Mouse (Mus musculus) spleen, adult 18-20 months (tissue): ENCODE data around the gene Prnp.

Experiments used
- DNase-seq, 2 experiments: peaks; one replicate each; pipeline ENCODE4 v3.0.0; 2022; ENCODE audit warnings: mixed read lengths in 2 of 2

Gene Prnp

DNA sequence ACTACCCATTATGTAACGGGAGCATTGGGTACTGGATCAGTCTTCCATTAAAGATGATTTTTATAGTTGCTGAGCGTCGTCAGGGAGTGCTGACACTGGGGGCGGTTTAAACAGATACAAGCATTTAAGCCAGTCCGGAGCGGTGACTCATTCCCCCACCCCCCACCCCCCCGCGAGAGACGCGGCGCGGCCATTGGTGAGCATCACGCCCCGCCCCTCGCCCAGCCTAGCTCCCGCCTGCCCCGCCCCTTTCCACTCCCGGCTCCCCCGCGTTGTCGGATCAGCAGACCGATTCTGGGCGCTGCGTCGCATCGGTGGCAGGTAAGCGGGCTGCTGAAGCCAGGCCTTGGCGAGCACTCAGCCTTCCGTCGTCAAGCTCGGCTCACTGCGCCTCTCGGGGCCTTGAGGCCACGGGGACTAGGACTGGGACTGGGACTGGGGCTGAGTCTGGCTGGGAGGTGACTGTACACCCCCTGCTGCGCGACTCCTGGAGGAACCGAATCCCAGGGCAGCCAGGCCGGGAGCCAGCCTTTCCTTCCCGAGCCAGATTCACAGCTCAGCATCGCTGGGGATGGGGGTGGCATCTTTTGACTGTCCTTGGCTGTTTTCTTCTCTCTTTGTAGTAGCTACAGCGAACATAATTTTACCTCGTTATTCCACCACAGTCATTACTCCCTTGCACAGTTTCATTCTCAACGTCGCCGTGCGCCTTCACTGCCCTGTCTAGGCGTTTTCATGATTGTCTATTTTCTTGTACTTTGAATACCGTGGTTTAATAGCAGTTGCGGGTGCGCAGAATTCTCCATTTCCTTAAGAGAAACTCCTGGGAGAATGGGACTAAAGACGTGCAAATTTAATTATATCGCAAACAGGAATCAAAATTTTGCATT, at the start of gene Prnp, which contains the start of gene Prn:
TSS of gene Prnp (plus strand) at position 246 of the 890 bp plus-strand sequence.
TSS of gene Prn (plus strand) at position 275 of the 890 bp plus-strand sequence.
- peak; percentile 80 to 88 for DNase-seq

DNA sequence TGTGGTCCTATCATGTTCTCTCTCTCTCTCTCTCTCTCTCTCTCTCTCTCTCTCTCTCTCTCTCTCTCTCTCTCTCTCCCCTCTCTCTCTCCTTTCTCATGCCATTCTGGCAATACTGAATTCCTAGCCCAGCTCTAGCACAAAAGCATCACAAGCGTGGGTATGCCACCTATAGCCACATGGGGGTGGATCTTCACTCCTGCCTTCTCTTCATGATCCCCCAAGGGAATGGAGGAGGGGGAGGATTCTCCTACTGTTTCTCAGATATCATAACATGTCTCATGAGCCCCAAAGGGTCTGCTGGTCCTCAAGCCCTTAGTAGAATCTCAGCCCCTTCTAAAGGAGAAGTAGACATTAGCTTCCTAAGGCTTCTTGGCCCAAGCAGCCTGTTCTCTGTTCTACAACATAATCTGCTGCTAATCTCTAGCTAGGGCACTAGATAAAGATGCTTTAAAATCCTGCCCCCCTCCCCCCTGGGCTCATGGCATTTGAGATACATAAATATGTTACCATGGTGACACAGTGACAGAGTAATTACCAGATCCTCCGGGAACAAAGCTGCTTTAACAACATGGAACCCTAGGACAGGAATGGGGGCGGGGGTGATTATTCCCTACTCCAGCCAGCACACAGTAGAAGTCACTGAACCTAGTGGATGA, 47.0 kb upstream of the Prnp start:
- DNase-seq = no peak

- no peak for DNase-seq
Observed at GRCm38 (mm10) chr2:131863472-131863871, 46.3 kb upstream of the Prnp start.

GRCm38 (mm10) chr2:131864262-131864796, 45.4 kb upstream of the Prnp start:
- no peak for DNase-seq

- DNase-seq = no peak
Observed at GRCm38 (mm10) chr2:131866676-131867075, 43.1 kb upstream of the Prnp start.

GRCm38 (mm10) chr2:131868983-131869382, 40.7 kb upstream of the Prnp start:
- DNase-seq = no peak

DNA sequence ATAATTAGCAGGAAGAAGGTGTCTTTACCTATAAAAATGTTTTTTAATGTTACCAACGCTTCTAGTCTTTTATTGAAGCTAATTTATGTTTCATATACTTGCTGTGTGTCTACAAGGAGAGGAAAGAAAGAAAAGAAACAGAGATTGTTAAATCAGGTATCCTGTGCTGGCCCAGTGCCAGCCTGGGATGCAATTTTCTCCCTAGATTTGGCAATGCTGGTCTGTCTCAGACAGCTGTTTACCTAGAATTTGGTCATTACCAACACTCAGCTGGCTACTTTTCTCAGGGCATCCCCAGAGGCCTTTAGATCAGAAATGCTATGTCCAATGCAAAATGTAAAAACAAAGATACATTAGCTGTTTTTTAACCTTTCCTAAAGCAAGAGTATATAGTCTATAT, 36.4 kb upstream of the Prnp start:
- DNase-seq = no peak

DNA sequence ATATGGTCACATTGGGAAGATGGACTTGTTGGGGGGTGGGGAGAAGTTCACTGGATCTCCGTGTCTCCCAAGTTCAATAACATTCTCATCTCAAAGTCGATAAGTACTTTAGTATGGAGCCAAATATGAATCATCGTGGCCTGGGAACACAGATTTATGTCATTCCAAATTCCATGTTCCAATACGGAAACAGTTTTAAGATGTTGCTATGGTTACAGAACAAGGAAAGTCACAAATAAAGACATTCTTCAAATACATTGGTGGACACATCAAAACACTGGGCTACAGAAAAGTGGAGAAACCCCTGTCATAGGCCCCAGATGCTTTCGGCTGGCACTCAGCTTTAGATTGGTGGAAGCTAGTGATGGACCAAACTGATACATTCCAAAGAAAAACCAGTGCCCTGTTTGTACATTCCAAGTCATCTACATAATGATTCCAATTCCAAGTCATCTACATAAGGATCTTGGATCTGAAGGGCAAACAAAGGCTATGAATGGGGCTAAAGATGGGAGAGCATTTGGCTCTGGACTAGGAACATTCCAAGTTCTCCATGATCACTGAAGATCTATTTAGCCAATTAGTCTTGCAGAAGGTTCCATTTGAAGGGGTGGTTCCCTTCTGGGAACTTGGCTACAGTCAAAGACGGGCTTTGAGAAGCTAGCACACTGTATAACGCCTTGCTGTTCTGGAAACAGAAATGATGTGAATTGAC, 33.0 kb upstream of the Prnp start:
- DNase-seq = no peak

- DNase-seq = no peak
Observed at GRCm38 (mm10) chr2:131881766-131882165, 28.0 kb upstream of the Prnp start.

GRCm38 (mm10) chr2:131883136-131883535, 26.6 kb upstream of the Prnp start:
- no peak for DNase-seq

DNA sequence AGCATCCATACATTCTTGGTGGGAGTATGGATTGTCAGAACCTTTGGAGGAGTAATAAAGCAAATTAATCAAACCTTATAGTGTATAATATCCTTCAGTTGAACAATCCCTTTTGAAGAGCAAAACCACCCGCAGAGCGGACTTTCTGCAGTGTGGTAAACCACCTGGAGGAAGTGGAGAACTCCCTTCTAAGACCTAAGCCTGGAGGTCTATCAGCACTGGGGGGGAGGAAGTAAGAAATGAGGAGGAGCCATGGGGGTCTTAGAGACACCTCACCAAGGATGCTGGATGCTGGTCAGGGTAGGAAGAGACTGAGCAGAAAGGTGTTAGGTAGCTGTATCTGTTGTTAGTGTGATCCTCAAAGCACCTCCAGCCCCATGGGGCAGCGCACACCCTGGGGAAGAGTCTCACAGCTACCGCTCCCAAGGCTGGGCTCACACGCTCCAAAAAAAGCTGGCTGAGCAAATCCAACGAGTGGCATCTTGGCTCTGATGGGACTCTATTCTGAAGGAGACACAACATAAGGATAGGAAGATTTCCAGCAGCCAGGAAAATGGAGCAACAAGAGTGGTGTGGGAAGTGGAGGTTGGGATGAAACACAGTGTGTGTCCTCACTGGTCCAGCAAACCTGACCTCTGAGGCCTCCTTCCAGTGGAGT, 23.1 kb upstream of the Prnp start:
- no peak for DNase-seq

GRCm38 (mm10) chr2:131888233-131888632, 21.5 kb upstream of the Prnp start:
- no peak for DNase-seq

DNA sequence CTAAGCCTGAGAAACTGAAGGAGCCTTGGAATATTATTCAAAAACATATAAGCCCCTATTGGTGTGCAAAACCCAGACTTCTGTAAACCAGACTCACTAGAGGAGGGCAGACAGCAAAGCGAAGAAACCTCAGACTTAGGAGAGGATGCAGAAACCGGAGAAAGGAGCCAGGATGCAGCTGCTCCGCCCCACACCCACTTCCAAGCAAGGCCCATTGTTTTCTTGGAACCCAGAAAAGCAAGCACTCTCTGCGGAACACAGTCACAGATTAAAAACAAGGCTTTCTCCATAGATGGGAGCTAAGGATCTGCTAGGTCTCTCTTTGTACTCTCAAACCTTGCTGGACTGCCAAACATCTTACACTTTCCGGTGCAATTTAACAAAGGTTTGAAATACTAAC, 17.2 kb upstream of the Prnp start:
- DNase-seq = no peak

DNA sequence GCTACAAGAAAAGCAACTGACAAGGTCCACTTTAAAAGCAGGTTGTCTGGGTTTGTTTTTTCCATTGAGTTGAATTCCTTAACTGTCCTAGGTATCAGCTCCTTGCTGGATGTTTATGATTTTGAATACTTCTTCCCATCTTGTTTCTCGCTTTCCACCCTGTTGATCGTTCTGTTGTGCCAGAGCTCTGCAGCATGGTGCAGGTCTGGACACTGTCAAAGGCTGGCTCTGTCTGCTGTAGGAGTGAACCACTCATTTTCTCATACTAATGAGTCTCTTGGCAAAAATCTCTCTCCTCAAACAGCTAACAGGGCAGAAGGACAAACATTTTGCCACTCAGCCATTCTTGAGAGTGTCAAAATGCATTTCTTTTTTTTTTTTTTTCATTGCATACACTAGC, 14.6 kb upstream of the Prnp start:
- no peak for DNase-seq

GRCm38 (mm10) chr2:131896011-131896410, 13.7 kb upstream of the Prnp start:
- no peak for DNase-seq

DNA sequence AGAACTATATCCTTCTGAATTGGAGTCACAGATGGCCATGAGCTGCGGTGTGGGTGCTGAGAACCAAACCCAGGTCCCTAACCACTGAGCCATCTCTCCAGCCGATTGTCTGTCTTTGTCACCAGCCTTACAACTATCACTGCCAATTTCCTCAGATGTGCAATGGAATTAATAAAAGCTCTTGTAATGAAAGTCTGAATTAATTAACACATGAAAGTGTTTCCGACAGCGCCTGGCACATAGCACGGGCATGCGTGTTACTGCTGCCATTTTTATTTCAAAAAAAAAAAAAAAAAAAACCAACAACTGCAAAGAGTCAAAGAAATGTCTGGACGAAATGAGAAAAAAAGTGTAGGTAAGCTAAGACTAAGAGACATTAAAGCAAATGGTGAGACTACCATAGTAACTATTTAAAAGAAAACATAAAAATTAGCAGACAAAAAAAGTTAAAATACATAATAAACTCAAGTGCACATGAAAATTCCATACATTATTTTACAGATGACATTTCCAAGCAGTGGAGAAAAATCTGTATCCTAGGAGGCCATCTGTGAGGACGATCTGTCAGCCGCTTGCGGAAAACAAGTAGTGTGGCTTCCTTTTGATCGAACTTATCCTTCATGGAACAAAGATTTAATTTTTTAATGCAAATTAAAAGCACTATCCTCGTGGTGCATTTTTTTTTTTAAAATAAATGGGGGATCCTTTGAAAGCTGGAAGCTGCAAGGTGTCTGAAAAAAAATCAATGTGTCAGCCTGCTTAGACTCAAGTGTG, 12.2 kb upstream of the Prnp start:
- DNase-seq = no peak

- DNase-seq = no peak
Observed at GRCm38 (mm10) chr2:131902423-131902822, 7.3 kb upstream of the Prnp start.

- DNase-seq = no peak
Observed at GRCm38 (mm10) chr2:131902867-131903266, 6.9 kb upstream of the Prnp start.

- no peak for DNase-seq
Observed at GRCm38 (mm10) chr2:131905025-131905424, 4.7 kb upstream of the Prnp start.

DNA sequence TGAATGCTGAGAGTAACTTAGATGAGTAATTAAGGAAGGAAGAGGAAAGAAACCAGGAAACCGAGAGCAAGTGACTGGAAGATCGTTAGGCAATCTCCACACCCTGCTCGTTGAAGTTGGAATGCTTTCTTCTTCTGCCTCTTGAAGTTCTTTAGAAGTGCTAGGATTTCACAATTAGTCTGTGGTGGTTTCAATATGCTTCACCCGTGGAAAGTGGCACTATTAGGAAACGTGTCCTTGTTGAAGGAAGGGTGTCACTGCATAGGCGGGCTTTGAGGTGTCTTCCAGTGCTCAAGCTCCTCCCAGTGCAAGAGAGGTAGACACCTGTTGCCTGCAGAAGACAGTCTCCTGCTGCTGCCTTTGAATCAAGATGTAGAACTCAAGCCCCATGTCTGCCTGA, 4.0 kb upstream of the Prnp start:
- no peak for DNase-seq

DNA sequence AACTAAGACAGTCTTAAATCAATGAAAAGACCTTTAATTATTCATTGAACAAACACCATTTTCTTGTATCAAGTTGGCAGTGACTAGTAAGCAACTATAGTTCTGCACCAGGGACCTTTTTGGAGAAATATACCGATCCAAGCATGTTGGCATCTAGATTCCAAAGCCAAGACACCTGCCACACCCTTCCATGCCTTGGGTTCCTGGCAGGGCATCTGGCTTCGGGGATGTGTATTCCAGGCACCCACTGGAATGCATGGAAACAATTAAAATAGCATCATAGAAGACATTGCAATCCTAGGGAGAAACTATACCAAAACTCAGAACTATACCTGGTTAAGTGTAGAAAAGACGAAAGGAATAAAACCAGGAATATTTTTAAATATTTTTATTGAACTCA, 3.5 kb upstream of the Prnp start:
- no peak for DNase-seq

GRCm38 (mm10) chr2:131906846-131907245, 2.9 kb upstream of the Prnp start:
- no peak for DNase-seq
